Mouse (Mus musculus) liver, embryonic 15.5 days (tissue): ENCODE measurements at regions not wholly inside any gene's neighbourhood (a gene's known extent, or its start where the extent isn't known, plus 50 kb on each side); places are given as distances from the start of the nearest gene placed in this dataset.

Experiments used
- ATAC-seq: fragments of 200-750 bp; cut with Nextera tagmentation; 2 replicates; pipeline ENCODE4 v1.8.0; 2017; ENCODE audit warnings: moderate number of reproducible peaks, mild to moderate bottlenecking, moderate library complexity; ENCODE audit not compliant: insufficient read depth
- H3K27ac ChIP-seq: fragments of 300-500 bp; sonication (generic); replicated peaks from 2 replicates; pipeline ENCODE4 v1.5.1; 2015; ENCODE audit warnings: mild to moderate bottlenecking, inconsistent platforms
- H3K27me3 ChIP-seq: fragments of 300-500 bp; sonication (generic); 2 replicates; pipeline ENCODE4 v1.6.1; 2015; ENCODE audit warnings: mild to moderate bottlenecking, inconsistent platforms
- H3K36me3 ChIP-seq: fragments of 300-500 bp; sonication (generic); replicated peaks from 2 replicates; pipeline ENCODE4 v1.6.1; 2015; ENCODE audit warnings: moderate library complexity, mild to moderate bottlenecking, inconsistent platforms
- H3K4me1 ChIP-seq: fragments of 300-500 bp; sonication (generic); replicated peaks from 2 replicates; pipeline ENCODE4 v1.6.1; 2015; ENCODE audit warnings: inconsistent platforms
- H3K4me2 ChIP-seq: fragments of 300-500 bp; sonication (generic); 2 replicates; pipeline ENCODE4 v1.6.1; 2015; ENCODE audit warnings: moderate library complexity, mild to moderate bottlenecking, inconsistent platforms
- H3K4me3 ChIP-seq: fragments of 300-500 bp; sonication (generic); replicated peaks from 2 replicates; pipeline ENCODE4 v1.5.1; 2015; ENCODE audit warnings: mild to moderate bottlenecking, inconsistent platforms
- H3K9ac ChIP-seq: fragments of 300-500 bp; sonication (generic); 2 replicates; pipeline ENCODE4 v1.6.1; 2015; ENCODE audit warnings: moderate library complexity, mild to moderate bottlenecking, inconsistent platforms
- H3K9me3 ChIP-seq: fragments of 300-500 bp; sonication (generic); replicated peaks from 2 replicates; pipeline ENCODE4 v1.6.1; 2016; ENCODE audit warnings: inconsistent platforms
- whole genome bisulfite sequencing: fragments of 180-500 bp; shearing (Covaris S2); methylation state at CpG from one replicate; pipeline ENCODE4 v1.1.7; 2015; ENCODE audit warnings: mixed read lengths; ENCODE audit not compliant: insufficient replicate concordance; 5-methylcytosine and 5-hydroxymethylcytosine counted together

DNA sequence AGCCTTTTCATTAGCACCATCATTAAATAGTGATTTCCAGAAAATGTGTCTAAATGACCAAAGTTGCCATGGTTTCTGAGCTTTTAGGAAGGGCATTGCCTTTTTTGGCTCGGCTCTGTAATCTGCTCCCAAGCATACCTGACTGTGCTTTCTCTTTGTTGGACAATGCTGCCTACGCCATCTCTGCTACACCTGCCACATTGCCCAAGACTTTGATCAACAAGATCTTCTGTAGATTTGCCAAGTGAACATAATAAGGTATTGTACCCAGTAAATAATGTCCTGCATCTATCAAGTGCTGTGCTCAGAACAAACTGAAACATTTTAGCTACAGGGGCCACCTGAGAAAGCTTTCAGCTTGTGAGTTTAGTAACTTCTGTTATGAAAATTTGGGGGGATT, 114.6 kb upstream of the Acsl4 start:
- no peak overlapping the region for H3K27ac ChIP-seq
- H3K9ac ChIP-seq = no peak overlapping the region
- no peaks in the 10 kb centered on the region for H3K27me3 ChIP-seq
- WGBS = 64% methylated on average over 2 of the region's 2 CpGs
- H3K36me3 ChIP-seq = no peaks in the 10 kb centered on the region
- no peak for ATAC-seq
- H3K4me1 ChIP-seq = no peaks in the 10 kb centered on the region
- no peaks in the 10 kb centered on the region for H3K9me3 ChIP-seq
- H3K4me2 ChIP-seq = no peak overlapping the region
- no peak overlapping the region for H3K4me3 ChIP-seq

DNA sequence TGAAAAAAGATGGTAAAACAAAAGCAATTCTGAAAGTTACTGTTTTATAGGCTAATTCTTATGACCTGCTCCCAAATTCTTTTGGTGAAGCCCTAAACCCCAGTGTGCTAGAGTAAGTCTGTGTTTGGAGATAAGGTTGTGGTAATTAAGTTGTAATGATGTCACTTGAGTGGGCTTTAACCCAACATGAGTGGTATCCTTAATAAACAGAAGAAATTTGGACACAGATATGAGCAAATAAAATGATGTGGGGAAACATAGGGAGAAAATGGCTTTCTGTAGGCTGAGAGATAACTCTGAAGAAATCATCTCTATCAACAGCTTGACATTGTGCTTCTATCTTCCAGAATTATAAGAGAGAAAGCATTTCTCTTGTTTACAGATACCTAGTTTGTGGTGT, 117.1 kb upstream of the Acsl4 start:
- no peaks in the 10 kb centered on the region for H3K36me3 ChIP-seq
- H3K27ac ChIP-seq = no peak overlapping the region
- H3K27me3 ChIP-seq = no peaks in the 10 kb centered on the region
- H3K4me2 ChIP-seq = no peak overlapping the region
- H3K4me1 ChIP-seq = no peaks in the 10 kb centered on the region
- H3K4me3 ChIP-seq = no peak overlapping the region
- 0 out of 2 replicates have a peak, but pooled peaks have one; percentile 37 for ATAC-seq
- H3K9ac ChIP-seq = no peak overlapping the region
- no peaks in the 10 kb centered on the region for H3K9me3 ChIP-seq

DNA sequence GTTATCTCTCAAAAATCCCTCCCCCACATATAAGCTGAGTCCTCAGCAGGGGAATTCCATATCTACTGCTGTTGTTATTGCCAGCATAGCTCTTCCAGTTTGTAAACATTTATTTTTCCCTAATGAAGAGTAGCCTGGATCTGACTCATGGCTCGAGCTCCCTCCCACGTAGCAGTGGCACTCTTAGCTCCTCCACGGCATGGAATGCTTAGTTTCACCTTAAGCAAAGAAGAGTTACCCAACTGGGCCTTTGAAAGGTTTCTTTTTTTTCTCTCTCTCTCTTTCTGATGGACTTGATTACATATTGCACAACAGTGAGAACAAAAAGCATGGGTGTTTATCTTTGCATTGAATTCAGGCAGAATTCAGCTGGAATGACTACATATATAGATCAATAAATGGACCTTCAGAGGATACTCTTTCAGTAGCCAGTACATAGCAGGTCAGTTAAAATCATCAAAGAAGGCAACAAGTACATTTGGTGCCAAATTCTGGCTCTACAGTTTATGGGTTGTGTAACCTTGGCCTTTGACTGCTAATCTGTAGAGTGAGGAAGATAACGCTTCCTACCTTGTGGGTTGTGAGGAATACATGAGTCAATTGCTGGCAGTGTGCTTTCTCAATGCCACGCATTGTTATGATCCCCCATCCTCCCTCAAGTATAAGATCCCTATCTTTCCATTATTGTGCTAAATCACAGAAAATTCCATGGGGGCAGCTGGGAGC, 126.2 kb upstream of the Acsl4 start:
- Histone ChIP-seq H3K27ac (no peak overlapping the region), H3K9me3 (no peaks in the 10 kb centered on the region), H3K4me3 (no peak overlapping the region), H3K4me1 (no peaks in the 10 kb centered on the region), H3K27me3 (no peaks in the 10 kb centered on the region), H3K36me3 (no peaks in the 10 kb centered on the region), H3K9ac (no peak overlapping the region), H3K4me2 (no peak overlapping the region)
- WGBS = 52% methylated on average over 5 of the region's 5 CpGs
- peak; percentile 44; the same call in 1 of the 2 replicates for ATAC-seq

DNA sequence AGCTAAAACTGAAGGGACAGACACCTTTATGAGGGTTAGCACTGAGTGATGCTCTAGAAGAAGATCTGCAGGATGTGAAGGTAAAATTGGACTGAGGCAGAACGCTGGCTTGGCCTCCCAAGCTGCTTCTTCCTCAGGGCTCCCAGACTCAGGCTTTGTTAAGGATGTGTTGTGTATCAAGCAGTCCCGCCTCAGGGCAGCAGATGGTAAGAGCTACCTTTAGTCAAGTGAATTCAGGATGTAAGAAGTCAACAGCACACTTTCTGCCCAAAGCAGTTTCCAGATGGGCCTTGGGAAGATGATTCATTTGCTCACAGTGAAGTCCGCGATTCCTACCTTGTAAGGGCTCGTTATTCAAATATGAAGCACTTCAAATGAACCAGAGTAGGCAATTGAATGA, 126.9 kb upstream of the Acsl4 start:
- H3K4me2 ChIP-seq = no peak overlapping the region
- no peak overlapping the region for H3K27ac ChIP-seq
- H3K36me3 ChIP-seq = no peaks in the 10 kb centered on the region
- ATAC-seq = no peak
- H3K9me3 ChIP-seq = no peaks in the 10 kb centered on the region
- H3K27me3 ChIP-seq = no peaks in the 10 kb centered on the region
- no peak overlapping the region for H3K9ac ChIP-seq
- no peaks in the 10 kb centered on the region for H3K4me1 ChIP-seq
- H3K4me3 ChIP-seq = no peak overlapping the region
- WGBS = 66% methylated on average over 5 of the region's 5 CpGs

DNA sequence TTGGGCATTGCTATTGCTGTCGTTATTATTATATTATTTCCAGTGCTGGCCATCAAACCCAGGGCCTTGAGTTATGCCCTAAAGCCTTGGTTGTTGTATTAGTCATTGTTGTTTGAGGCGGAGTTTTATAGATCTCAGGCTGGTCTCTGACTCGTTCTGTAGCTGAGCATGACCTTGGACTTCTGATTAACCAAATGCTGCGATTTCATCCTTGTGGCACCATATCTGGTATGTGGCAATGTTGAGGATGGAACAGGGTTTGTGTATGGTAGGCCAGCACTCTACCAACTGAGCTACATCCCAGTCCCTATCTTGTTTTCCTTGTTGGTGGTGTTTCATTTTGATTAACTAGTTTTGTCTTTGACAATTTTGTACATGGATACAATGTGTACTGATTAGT, 130.7 kb upstream of the Acsl4 start:
- Histone ChIP-seq H3K4me2 (no peak overlapping the region), H3K9ac (no peak overlapping the region), H3K27me3 (no peaks in the 10 kb centered on the region), H3K27ac (no peak overlapping the region), H3K4me1 (no peaks in the 10 kb centered on the region), H3K36me3 (no peaks in the 10 kb centered on the region), H3K9me3 (no peaks in the 10 kb centered on the region), H3K4me3 (no peak overlapping the region)
- ATAC-seq = no peak
- 48% methylated on average over 4 of the region's 4 CpGs for WGBS

DNA sequence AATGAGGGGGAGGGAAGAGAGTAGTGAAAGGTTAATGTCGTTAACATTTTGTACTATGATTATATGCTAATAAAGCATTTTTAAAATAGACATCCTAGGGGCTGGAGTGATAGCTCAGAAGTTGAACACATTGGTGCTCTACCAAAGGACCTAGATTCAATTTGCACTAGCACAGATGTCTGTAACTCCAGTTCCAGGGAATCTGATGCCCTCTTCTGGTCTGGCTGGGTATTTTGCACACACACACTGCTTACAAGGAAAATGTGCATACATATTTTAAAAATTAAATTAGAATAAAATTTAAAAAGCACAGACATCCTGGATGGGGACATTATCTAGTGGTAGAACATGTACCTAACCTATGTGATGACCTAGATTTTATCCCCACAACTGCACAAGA, 136.6 kb upstream of the Acsl4 start:
- no peak overlapping the region for H3K9ac ChIP-seq
- 9% methylated on average over 1 of the region's 1 CpGs for WGBS
- H3K27ac ChIP-seq = no peak overlapping the region
- no peak overlapping the region for H3K4me2 ChIP-seq
- no peaks in the 10 kb centered on the region for H3K36me3 ChIP-seq
- ATAC-seq = no peak
- no peaks in the 10 kb centered on the region for H3K4me1 ChIP-seq
- no peaks in the 10 kb centered on the region for H3K27me3 ChIP-seq
- H3K9me3 ChIP-seq = no peaks in the 10 kb centered on the region
- no peak overlapping the region for H3K4me3 ChIP-seq

DNA sequence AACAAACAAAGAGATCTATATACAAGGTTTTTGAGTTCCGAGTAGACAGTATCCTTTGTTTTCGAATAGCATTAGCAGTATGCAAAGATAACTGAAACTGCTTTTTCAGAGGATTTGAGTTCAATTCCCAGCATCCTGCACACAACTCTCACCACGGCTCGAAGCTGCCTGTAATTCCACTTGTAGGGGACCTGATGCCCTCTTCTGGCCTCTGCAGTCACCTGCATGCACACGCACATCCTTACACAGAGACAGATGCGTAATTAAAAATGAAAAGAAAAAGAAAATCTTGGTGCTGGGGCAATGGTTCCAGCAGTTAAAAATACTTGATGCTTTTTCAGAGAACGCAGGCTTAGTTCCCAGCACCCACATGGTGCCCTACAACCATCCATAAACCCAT, 139.6 kb upstream of the Acsl4 start:
- H3K4me2 ChIP-seq = no peak overlapping the region
- H3K4me1 ChIP-seq = no peaks in the 10 kb centered on the region
- no peaks in the 10 kb centered on the region for H3K9me3 ChIP-seq
- no peaks in the 10 kb centered on the region for H3K36me3 ChIP-seq
- no peak overlapping the region for H3K27ac ChIP-seq
- no peak for ATAC-seq
- no peaks in the 10 kb centered on the region for H3K27me3 ChIP-seq
- no peak overlapping the region for H3K4me3 ChIP-seq
- H3K9ac ChIP-seq = no peak overlapping the region
- WGBS = 39% methylated on average over 7 of the region's 7 CpGs

DNA sequence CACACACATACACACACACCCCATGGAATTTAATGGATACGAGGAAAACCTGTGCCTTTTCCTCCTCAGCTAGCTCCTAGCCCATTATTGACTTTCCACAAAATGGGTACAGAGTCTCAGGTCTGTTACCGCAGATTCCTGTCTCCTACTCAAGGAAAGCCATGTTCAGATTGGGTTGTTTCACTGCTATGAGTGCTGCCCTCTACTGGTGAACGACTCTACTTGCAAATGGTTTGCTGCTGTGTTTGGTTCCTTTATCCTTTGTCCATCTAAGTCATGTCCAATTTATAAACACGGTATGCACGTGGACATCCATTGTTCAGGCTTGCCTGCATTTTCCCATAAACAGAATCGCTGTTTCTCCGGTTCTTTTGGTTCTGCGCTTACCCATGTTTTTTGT, 144.4 kb upstream of the Acsl4 start:
- H3K9me3 ChIP-seq = no peaks in the 10 kb centered on the region
- no peaks in the 10 kb centered on the region for H3K4me1 ChIP-seq
- no peak for ATAC-seq
- WGBS = 29% methylated on average over 8 of the region's 8 CpGs
- no peak overlapping the region for H3K27ac ChIP-seq
- no peaks in the 10 kb centered on the region for H3K27me3 ChIP-seq
- no peak overlapping the region for H3K4me2 ChIP-seq
- no peaks in the 10 kb centered on the region for H3K36me3 ChIP-seq
- no peak overlapping the region for H3K4me3 ChIP-seq
- H3K9ac ChIP-seq = no peak overlapping the region

DNA sequence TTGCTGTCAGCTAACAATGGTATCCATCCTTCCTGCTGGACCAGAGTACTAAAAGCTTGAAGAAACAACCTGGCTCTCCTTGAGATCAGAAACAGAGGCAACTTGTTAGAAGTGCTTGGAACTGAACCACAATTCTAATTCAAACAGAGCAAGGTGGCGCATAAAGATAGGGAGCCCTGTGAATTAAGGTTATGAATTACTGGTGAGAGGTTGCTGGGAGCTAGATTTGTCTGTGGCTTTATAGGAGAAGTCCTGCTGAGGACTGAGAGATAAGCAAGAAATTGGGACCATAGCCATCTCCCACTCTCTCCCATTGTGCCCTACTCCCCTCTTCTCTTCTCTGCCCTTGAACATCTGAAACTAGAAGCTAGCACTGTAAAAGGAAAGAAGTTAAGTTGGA, 145.2 kb upstream of the Acsl4 start:
- Histone ChIP-seq H3K27me3 (no peaks in the 10 kb centered on the region), H3K4me3 (no peak overlapping the region), H3K4me2 (no peak overlapping the region), H3K4me1 (no peaks in the 10 kb centered on the region), H3K9ac (no peak overlapping the region), H3K36me3 (no peaks in the 10 kb centered on the region), H3K27ac (no peak overlapping the region), H3K9me3 (no peaks in the 10 kb centered on the region)
- 52% methylated on average over 1 of the region's 1 CpGs for WGBS
- ATAC-seq = no peak

DNA sequence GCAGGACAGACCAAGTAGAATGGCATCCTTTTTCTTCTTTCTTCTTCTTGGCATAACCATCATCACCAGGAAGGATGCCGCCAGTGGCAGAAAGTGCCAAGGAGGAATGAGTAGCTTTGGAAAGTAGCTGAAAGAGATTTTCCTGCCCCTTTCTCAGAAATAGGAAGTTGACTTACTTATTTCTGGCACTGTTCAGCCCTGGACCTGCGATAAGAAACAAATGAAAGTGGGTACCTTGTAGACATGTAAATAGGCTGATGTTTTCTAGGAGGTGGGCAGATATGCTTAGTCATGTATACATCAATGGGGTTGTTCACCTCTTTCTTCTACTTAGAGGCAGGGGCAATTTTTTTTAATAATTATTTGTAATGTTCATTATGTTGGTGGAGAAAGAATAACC, 145.3 kb upstream of the Tmem164 start:
- WGBS = 25% methylated on average over 2 of the region's 2 CpGs
- Histone ChIP-seq H3K4me2 (no peak overlapping the region), H3K36me3 (no peaks in the 10 kb centered on the region), H3K9ac (no peak overlapping the region), H3K27ac (no peak overlapping the region), H3K27me3 (no peaks in the 10 kb centered on the region), H3K4me3 (no peak overlapping the region), H3K4me1 (no peaks in the 10 kb centered on the region), H3K9me3 (no peaks in the 10 kb centered on the region)
- ATAC-seq = no peak

DNA sequence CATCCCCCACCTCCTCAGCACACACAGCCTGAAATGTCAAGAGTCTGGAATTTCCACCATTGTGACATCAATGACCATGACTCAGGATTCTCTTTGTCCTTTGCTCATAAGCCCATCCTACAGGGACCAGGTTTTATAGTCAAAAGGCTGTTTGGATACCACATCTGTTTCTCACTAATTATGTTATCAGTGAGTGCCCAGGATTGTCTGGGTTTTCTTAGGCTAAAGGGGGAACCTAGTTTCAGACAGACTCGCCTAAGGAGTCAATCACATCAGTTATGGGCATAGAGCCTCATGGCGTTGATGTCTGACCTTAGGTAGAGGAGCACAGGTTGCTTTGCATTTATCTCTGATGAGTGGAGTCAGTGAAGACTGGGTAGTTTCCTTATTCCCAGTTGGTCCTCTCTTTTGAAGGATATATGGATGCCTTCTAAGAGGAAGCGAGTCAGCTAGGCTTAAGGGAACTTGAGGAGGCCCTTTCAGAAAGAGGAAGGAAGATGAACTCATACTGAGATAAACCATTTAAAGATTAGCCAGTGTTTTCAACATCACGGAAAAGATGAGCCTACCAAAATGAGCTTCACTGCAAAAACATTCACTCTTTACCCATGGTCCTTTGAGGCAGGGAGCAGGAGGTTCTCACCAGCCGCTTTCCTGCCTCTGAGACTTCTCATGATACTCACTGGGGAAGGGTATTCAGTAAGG, 143.8 kb upstream of the Tmem164 start:
- ATAC-seq = no peak
- Histone ChIP-seq H3K4me3 (no peak overlapping the region), H3K4me2 (no peak overlapping the region), H3K36me3 (no peaks in the 10 kb centered on the region), H3K27ac (no peak overlapping the region), H3K9me3 (no peaks in the 10 kb centered on the region), H3K4me1 (no peaks in the 10 kb centered on the region), H3K27me3 (no peaks in the 10 kb centered on the region), H3K9ac (no peak overlapping the region)
- WGBS = 33% methylated on average over 5 of the region's 5 CpGs

DNA sequence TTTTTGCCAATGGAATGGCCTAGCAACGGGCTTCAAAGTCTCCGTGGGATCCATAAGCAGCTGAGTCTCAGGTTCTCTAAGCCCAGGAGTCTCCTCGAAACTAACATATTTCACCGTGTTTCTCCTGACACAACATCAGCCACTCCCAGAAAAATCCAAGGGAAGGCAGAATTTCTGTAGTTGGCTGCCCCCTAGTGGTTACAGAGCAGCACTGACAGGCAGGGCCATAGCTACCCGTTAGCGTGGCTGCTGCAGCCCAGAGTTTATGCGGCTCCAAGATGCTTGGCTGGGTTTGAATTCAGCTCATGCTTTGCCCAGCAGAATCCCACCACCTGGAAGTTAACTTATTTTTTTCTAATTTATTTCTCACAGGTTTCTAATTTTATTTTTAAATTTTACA, 140.9 kb upstream of the Tmem164 start:
- Histone ChIP-seq H3K4me3 (no peak overlapping the region), H3K9me3 (no peaks in the 10 kb centered on the region), H3K27me3 (peaks cover 5% of the 10 kb centered on the region; the same call in 1 of the 2 replicates), H3K4me1 (no peaks in the 10 kb centered on the region), H3K36me3 (no peaks in the 10 kb centered on the region), H3K9ac (no peak overlapping the region), H3K4me2 (no peak overlapping the region), H3K27ac (no peak overlapping the region)
- WGBS = 15% methylated on average over 7 of the region's 7 CpGs
- ATAC-seq = no peak
